Mouse (Mus musculus): ENCODE measurements around the gene Sec14l1. TPM values are rescaled to one million over a fixed set of nuclear protein-coding genes. Genes with fewer than 3 reads are reported as not detected.

Sec14l1 gene
- total and polyA plus RNA-seq, 3 experiments: 76.1 to 95.5 (median 82.8) TPM

- Histone ChIP-seq H3K4me1 (ENCODE audit: insufficient read depth, low read depth, low read length) (no peaks in the 10 kb centered on the region), H3K27me3 (ENCODE audit: insufficient read depth, low read length) (peaks cover 50% of the 10 kb centered on the region), H3K9me3 (replicated peaks) (no peaks in the 10 kb centered on the region), H3K36me3 (replicated peaks) (no peaks in the 10 kb centered on the region), H3K4me3 (ENCODE audit: low read depth, low read length) (no peak overlapping the region)
- ATAC-seq (ENCODE audit: extremely low read depth, insufficient number of reproducible peaks, low FRiP score, poor library complexity, severe bottlenecking) (no peak), DNase-seq (ENCODE audit: low spot score) (no peak)
- TF ChIP-seq TAL1 (conservative IDR thresholded peaks at IDR 0.05; ENCODE audit: low read depth, low read length) (no peak), GATA1 (IDR thresholded peaks at IDR 0.05; ENCODE audit: borderline replicate concordance, low read length) (no peak), GATA2 (IDR thresholded peaks at IDR 0.05; ENCODE audit: borderline replicate concordance, low read depth, low read length) (no peak), POLR2AphosphoS5 (IDR thresholded peaks at IDR 0.05; ENCODE audit: insufficient replicate concordance, low read depth, low read length) (no peak)
These were observed 76.6 kb downstream of the Sec14l1 start for GRCm38 (mm10) chr11:117191524-117191923.

- no peaks in the 10 kb centered on the region for H3K36me3 ChIP-seq (replicated peaks)
- DNase-seq (ENCODE audit: low spot score): no peak
- H3K9me3 ChIP-seq (replicated peaks): no peaks in the 10 kb centered on the region
- no peak overlapping the region for H3K4me3 ChIP-seq (ENCODE audit: low read depth, low read length)
- peaks cover 36% of the 10 kb centered on the region for H3K27me3 ChIP-seq (ENCODE audit: insufficient read depth, low read length)
- H3K4me1 ChIP-seq (ENCODE audit: insufficient read depth, low read depth, low read length): no peaks in the 10 kb centered on the region
- no peak for ATAC-seq (ENCODE audit: extremely low read depth, insufficient number of reproducible peaks, low FRiP score, poor library complexity, severe bottlenecking)
- TF ChIP-seq TAL1 (conservative IDR thresholded peaks at IDR 0.05; ENCODE audit: low read depth, low read length) (no peak), POLR2AphosphoS5 (IDR thresholded peaks at IDR 0.05; ENCODE audit: insufficient replicate concordance, low read depth, low read length) (no peak), CTCF (IDR thresholded peaks at IDR 0.05; ENCODE audit: low read depth, low read length) (no peak), GATA1 (IDR thresholded peaks at IDR 0.05; ENCODE audit: borderline replicate concordance, low read length) (no peak), GATA2 (IDR thresholded peaks at IDR 0.05; ENCODE audit: borderline replicate concordance, low read depth, low read length) (no peak)
These were observed 79.5 kb downstream of the Sec14l1 start for GRCm38 (mm10) chr11:117194475-117194937.

DNA sequence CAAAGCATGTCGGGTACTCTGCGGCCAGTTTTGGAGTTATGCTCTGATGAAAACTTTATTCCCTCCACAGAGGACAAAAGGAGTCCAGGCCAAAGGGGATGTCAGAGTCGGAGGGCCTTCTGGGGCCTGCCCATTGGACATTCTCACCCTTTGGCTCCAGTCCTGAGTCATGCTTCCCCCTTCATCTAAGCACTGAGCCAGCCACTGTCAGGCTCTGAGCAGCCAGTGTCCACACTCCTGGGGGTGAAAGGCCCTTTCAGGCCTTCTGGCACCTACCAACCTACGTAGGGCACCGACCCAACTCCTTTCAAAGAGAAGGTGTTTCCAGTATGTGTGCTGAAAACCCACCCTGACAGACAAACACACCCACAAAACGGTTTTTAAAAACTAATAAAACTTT lies 80.6 kb downstream of the Sec14l1 start:
- Histone ChIP-seq H3K9me3 (replicated peaks) (no peaks in the 10 kb centered on the region), H3K4me1 (ENCODE audit: insufficient read depth, low read depth, low read length) (no peaks in the 10 kb centered on the region), H3K4me3 (ENCODE audit: low read depth, low read length) (no peak overlapping the region), H3K27me3 (ENCODE audit: insufficient read depth, low read length) (peaks cover 36% of the 10 kb centered on the region), H3K36me3 (replicated peaks) (no peaks in the 10 kb centered on the region)
- ATAC-seq (ENCODE audit: extremely low read depth, insufficient number of reproducible peaks, low FRiP score, poor library complexity, severe bottlenecking): no peak
- no peak for DNase-seq (ENCODE audit: low spot score)
- TF ChIP-seq POLR2AphosphoS5 (IDR thresholded peaks at IDR 0.05; ENCODE audit: insufficient replicate concordance, low read depth, low read length): no peak
- no peak for TF ChIP-seq TAL1 (conservative IDR thresholded peaks at IDR 0.05; ENCODE audit: low read depth, low read length)
- no peak for TF ChIP-seq GATA1 (IDR thresholded peaks at IDR 0.05; ENCODE audit: borderline replicate concordance, low read length)

DNA sequence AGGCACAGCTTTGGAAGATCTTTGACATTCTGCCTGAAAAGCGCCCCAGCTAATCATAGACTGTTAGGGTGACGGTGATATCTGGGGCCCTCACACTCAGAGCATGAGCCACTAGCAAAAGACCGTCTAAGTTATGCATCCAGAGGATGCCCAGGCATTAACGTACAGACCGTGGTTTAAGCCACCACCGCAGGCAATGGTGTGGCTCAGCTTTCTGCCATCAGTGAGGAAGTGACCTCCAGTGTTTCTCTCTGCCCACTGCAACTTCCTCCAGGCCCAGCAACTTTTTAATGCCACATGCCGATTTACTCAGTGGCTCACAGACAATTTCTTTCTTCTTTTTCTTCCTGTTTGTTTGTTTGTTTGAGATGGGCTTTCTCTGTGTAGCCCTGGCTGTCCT lies 81.7 kb downstream of the Sec14l1 start:
- no peak for DNase-seq (ENCODE audit: low spot score)
- peaks cover 40% of the 10 kb centered on the region for H3K27me3 ChIP-seq (ENCODE audit: insufficient read depth, low read length)

GRCm38 (mm10) chr11:117198122-117198521 lies 83.2 kb downstream of the Sec14l1 start:
- ATAC-seq (ENCODE audit: extremely low read depth, insufficient number of reproducible peaks, low FRiP score, poor library complexity, severe bottlenecking) (no peak), DNase-seq (ENCODE audit: low spot score) (no peak)
- Histone ChIP-seq H3K27me3 (ENCODE audit: insufficient read depth, low read length) (peaks cover 38% of the 10 kb centered on the region), H3K36me3 (replicated peaks) (no peaks in the 10 kb centered on the region), H3K9me3 (replicated peaks) (no peaks in the 10 kb centered on the region), H3K4me1 (ENCODE audit: insufficient read depth, low read depth, low read length) (no peaks in the 10 kb centered on the region), H3K4me3 (ENCODE audit: low read depth, low read length) (no peak overlapping the region)
- TF ChIP-seq POLR2AphosphoS5 (IDR thresholded peaks at IDR 0.05; ENCODE audit: insufficient replicate concordance, low read depth, low read length): no peak
- TF ChIP-seq GATA2 (IDR thresholded peaks at IDR 0.05; ENCODE audit: borderline replicate concordance, low read depth, low read length): no peak
- TF ChIP-seq TAL1 (conservative IDR thresholded peaks at IDR 0.05; ENCODE audit: low read depth, low read length): no peak
- no peak for TF ChIP-seq GATA1 (IDR thresholded peaks at IDR 0.05; ENCODE audit: borderline replicate concordance, low read length)
- no peak for TF ChIP-seq CTCF (IDR thresholded peaks at IDR 0.05; ENCODE audit: low read depth, low read length)

More for the DNA sequence above, 81.7 kb downstream of the Sec14l1 start:
- no peak for TF ChIP-seq GATA1 (IDR thresholded peaks at IDR 0.05; ENCODE audit: borderline replicate concordance, low read length)
- TF ChIP-seq CTCF (IDR thresholded peaks at IDR 0.05; ENCODE audit: low read depth, low read length): no peak
- TF ChIP-seq GATA2 (IDR thresholded peaks at IDR 0.05; ENCODE audit: borderline replicate concordance, low read depth, low read length): no peak
- TF ChIP-seq TAL1 (conservative IDR thresholded peaks at IDR 0.05; ENCODE audit: low read depth, low read length): no peak
- TF ChIP-seq POLR2AphosphoS5 (IDR thresholded peaks at IDR 0.05; ENCODE audit: insufficient replicate concordance, low read depth, low read length): no peak
- Histone ChIP-seq H3K9me3 (replicated peaks) (no peaks in the 10 kb centered on the region), H3K4me3 (ENCODE audit: low read depth, low read length) (no peak overlapping the region), H3K36me3 (replicated peaks) (no peaks in the 10 kb centered on the region), H3K4me1 (ENCODE audit: insufficient read depth, low read depth, low read length) (no peaks in the 10 kb centered on the region)
- ATAC-seq (ENCODE audit: extremely low read depth, insufficient number of reproducible peaks, low FRiP score, poor library complexity, severe bottlenecking): no peak

DNA sequence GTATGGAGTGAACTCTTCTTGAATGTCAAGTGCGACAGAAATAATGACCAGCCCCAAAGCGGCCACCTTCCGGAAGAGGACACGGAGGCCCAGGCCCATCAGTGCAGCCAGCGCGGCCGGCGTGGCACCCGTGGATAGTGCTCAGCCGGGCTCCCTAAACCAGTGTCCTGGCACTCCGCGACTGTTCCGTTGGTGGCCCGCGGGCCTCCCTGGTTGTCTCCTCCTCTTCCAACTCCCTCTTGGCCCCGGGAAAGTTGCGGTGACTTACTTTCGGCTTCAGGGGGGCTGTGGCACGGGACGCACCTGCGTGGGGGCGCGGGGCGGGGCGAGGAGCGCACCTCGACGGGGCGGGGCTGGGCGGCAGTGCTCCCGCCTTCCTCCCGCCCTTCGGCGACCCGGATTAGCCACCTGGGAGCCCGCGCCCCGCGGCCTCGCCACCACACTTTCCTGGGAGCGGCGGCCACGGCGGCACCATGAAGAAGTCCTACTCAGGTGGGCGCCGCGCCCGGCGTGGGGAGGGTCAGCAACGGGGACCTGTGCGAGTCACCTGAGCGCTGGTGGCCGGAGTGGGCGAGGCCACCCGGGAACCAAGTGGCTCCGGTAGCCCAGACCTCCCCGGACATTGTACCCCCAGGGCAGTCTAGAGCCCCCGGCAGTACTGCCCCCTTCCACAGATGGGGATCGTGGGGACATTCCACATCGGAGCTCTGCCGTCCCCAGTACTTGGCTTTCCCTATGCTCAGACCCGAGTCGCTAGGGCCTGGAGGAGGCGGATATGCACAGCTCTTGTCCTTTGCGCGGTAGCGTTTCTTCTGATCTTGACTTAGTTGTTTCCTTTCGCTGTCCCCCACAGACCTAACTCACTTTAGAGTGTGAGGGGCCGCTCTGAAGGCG lies 84.6 kb downstream of the Sec14l1 start, which contains the start of gene Sept9:
Sept9 (plus strand) TSS at position 380 of the 894 bp plus-strand sequence.
- H3K27me3 ChIP-seq (ENCODE audit: insufficient read depth, low read length): peaks cover 40% of the 10 kb centered on the region
- H3K9me3 ChIP-seq (replicated peaks): no peaks in the 10 kb centered on the region
- TF ChIP-seq GATA1 (IDR thresholded peaks at IDR 0.05; ENCODE audit: borderline replicate concordance, low read length): no peak
- no peak for TF ChIP-seq POLR2AphosphoS5 (IDR thresholded peaks at IDR 0.05; ENCODE audit: insufficient replicate concordance, low read depth, low read length)
- TF ChIP-seq TAL1 (conservative IDR thresholded peaks at IDR 0.05; ENCODE audit: low read depth, low read length): no peak
- TF ChIP-seq GATA2 (IDR thresholded peaks at IDR 0.05; ENCODE audit: borderline replicate concordance, low read depth, low read length): no peak
- no peak for TF ChIP-seq CTCF (IDR thresholded peaks at IDR 0.05; ENCODE audit: low read depth, low read length)
- no peaks in the 10 kb centered on the region for H3K4me1 ChIP-seq (ENCODE audit: insufficient read depth, low read depth, low read length)
- DNase-seq (ENCODE audit: low spot score): no peak
- no peaks in the 10 kb centered on the region for H3K36me3 ChIP-seq (replicated peaks)
- no peak within 1 kb of the TSS for H3K4me3 ChIP-seq (ENCODE audit: low read depth, low read length)
- ATAC-seq (ENCODE audit: extremely low read depth, insufficient number of reproducible peaks, low FRiP score, poor library complexity, severe bottlenecking): no peak
